In the genomic region with DNA sequence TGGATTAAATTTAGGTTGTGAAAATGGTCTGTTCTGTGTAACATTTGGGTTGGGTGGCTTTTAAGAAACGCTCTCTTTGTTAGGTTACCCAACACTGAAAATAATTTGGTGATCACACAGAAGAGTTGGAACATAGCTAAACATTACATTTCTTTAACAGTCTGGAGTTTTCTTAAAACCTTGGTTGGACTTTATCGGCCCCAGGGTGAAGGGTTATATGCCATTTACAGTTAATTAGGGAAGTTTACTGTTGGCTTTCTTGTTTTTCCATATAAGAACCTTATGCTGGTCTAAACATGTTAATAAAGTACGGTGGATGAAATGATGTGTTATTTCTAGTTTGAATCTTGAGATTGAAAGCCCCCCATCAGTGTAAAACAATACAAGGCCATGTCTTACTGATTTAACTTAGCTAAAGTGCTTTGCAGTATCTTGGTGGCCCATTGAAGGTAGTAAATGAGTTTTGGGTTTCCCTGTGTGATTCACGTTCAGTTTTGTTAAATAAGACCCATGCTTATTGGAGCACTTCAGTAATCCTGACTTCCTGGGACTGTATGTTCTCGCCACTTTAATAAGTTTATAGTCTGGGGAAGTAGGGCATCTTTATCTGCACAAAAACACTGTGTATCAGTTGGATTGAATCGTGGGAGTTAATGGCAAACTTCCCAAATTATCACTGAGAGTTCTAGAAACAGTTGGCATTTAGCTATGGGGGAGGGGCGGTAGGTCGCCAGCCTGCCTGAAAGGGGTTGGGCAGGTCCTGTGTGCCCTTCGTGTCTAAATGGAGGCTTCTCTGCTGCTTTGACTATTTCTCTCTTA, we compare ENCODE assay signal across 8 mouse cellular contexts. TPM values are rescaled to one million over a fixed set of nuclear protein-coding genes. Genes with fewer than 3 reads are reported as not detected.
DNase-seq lines count a peak whose midpoint lies in the region; ATAC-seq lines count a peak whose summit lies in the region.

No protein-coding gene starts in this region.

- ATAC-seq in heart, embryonic 12.5 days (ENCODE audit: insufficient number of reproducible peaks, low FRiP score), result no peak
- ATAC-seq in lung, embryonic 15.5 days (ENCODE audit: borderline replicate concordance, extremely low read depth, low FRiP score, low TSS enrichment), result no peak

- H3K27me3 ChIP-seq in heart, embryonic 12.5 days (replicated peaks), result no peaks in the 10 kb centered on the region
- no peaks in the 10 kb centered on the region for H3K27me3 ChIP-seq in lung, embryonic 15.5 days
- no peaks in the 10 kb centered on the region for H3K27me3 ChIP-seq in splenic B cell, adult 2 months (ENCODE audit: control insufficient read depth, insufficient read depth, low read length, poor library complexity, severe bottlenecking)

- DNase-seq in 3134 (ENCODE audit: extremely low read depth, insufficient read length, low spot score) (peak; percentile 39), ES-CJ7 (ENCODE audit: low read depth, low spot score) (peak; percentile 39)
- DNase-seq in cerebellum, postnatal 36 days, result peak; percentile 37 to 43
- peak; percentile 47 for DNase-seq in kidney, postnatal 14 days
- peak; percentile 29 for DNase-seq in splenic B cell, adult 2 months (ENCODE audit: low read depth, low spot score)
- DNase-seq in urinary bladder, adult 18-20 months (ENCODE audit: low spot score in 2 of 2), result no peak

- WGBS in heart, embryonic 12.5 days, result 5% methylated on average over 9 of the region's 9 CpGs
- WGBS in lung, embryonic 15.5 days, result 3% methylated on average over 9 of the region's 9 CpGs

- H3K9me3 ChIP-seq in heart, embryonic 12.5 days (replicated peaks), result no peaks in the 10 kb centered on the region
- H3K9me3 ChIP-seq in lung, embryonic 15.5 days, result no peaks in the 10 kb centered on the region

- H3K27ac ChIP-seq in heart, embryonic 12.5 days (ENCODE audit: poor library complexity, severe bottlenecking), result no peak overlapping the region
- peak overlapping the region; percentile 99 for H3K27ac ChIP-seq in lung, embryonic 15.5 days

- H3K4me1 ChIP-seq in heart, embryonic 12.5 days (replicated peaks), result peaks cover 27% of the 10 kb centered on the region
- peaks cover 42% of the 10 kb centered on the region for H3K4me1 ChIP-seq in lung, embryonic 15.5 days

- 0 out of 2 replicates have a peak, but pooled peaks cover 3% of the 10 kb centered on the region for H3K36me3 ChIP-seq in heart, embryonic 12.5 days
- 0 out of 2 replicates have a peak, but pooled peaks cover 4% of the 10 kb centered on the region for H3K36me3 ChIP-seq in lung, embryonic 15.5 days
- no peaks in the 10 kb centered on the region for H3K36me3 ChIP-seq in splenic B cell, adult 2 months (ENCODE audit: control insufficient read depth, insufficient read depth, low read length, poor library complexity, severe bottlenecking)

- peak overlapping the region; percentile 93 for H3K4me3 ChIP-seq in heart, embryonic 12.5 days
- peak overlapping the region; percentile 98 for H3K4me3 ChIP-seq in lung, embryonic 15.5 days

- H3K9ac ChIP-seq in heart, embryonic 12.5 days, result peak overlapping the region; percentile 98
- peak overlapping the region; percentile 95 for H3K9ac ChIP-seq in lung, embryonic 15.5 days

- H3K4me2 ChIP-seq in heart, embryonic 12.5 days, result peak overlapping the region; percentile 85
- peak overlapping the region; percentile 82 for H3K4me2 ChIP-seq in lung, embryonic 15.5 days

RNA-seq across cellular contexts. Expression of a gene that starts 1.4 kb away (rescaled TPM):
- polyA plus RNA-seq in heart, embryonic 12.5 days (2016; fragmentation: Nextera tagmentation; extraction: Ambion mirVana), result 16.9 and 22.8 TPM in 2 replicates
- 19.1 and 29.0 TPM in 2 replicates for polyA plus RNA-seq in lung, embryonic 15.5 days (2015; fragmentation: Nextera tagmentation; extraction: Ambion mirVana)

Comparison
In these comparisons a context has a peak if more than half of its experiments do, and no peak if none do; other contexts are left out.
1. DNase-seq: peak in 3134 (single experiment), ES-CJ7 (single experiment), cerebellum, postnatal 36 days (2 of 2), kidney, postnatal 14 days (single experiment) and splenic B cell, adult 2 months (single experiment); none in urinary bladder, adult 18-20 months (0 of 2).